Mouse (Mus musculus) T-cell, adult 2 months (primary cell): ENCODE measurements around the gene D10Jhu81e.
"Not testable (repeated sequence)": the region's sequence is repeated elsewhere in the genome, so short reads cannot be mapped to it uniquely, and the experiment has no call there.

Experiments used
- DNase-seq: peaks from one replicate; pipeline ENCODE4 v3.0.0; 2022; ENCODE audit warnings: low spot score

D10Jhu81e gene

DNA sequence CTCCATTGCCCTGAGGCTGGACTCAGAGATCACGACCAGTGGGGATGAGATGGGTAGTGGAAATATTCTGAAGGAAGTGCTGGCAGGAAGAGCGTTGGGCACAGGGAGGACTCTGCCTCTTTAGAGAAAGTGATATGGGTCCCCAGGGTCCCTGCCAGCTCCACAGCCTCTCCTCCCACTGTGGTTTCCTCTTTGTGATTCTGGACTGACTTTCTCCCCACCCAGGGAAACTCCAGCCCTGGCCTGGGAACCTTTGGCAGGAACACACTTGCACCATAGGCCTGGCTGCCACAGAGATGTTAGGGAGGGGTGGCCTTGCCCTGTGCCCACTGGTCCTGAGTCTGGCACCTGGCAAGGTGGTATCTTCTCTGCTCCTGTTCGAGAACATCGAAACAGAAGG lies 39.6 kb downstream of the D10Jhu81e start:
- no peak for DNase-seq

DNA sequence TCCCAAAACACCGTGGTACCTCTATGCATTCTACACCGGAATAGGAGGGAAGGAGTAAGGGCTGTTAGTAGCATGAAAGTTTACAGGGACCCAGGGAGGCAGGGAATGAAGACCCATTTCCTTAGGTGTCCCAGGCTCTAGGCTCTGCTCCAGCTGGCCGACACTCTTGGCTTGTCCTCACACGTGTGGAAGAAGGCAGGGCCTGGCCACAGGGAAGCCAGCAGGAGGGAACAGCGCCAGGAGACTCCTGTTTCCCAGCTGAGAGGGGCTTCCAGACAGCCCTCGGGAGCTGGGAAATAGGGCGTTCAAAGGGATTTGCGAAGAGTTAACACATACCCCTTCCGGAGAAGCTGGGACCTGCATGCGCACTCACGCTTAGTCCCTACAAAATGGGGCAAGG lies 40.2 kb downstream of the D10Jhu81e start:
- DNase-seq: no peak

DNA sequence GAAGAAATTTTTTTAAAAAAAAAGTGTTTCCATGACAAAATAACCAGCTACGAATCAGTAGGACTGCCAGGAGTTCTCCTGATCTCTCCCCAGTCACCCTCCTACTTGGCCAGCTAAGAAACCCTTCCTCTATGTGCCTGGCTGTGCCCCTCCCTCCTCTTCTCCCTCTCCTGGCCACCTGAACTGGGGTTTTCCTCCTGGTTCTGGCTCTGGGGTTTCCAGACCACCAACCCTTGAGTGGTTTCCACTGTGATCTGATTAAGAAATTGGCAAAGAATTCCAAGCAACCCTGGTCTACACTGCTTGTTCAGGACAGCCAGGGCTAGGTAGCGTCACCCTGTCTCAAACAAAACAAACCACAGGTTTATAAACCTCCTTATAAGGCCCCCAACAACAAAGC lies 40.9 kb downstream of the D10Jhu81e start:
- no peak for DNase-seq

DNA sequence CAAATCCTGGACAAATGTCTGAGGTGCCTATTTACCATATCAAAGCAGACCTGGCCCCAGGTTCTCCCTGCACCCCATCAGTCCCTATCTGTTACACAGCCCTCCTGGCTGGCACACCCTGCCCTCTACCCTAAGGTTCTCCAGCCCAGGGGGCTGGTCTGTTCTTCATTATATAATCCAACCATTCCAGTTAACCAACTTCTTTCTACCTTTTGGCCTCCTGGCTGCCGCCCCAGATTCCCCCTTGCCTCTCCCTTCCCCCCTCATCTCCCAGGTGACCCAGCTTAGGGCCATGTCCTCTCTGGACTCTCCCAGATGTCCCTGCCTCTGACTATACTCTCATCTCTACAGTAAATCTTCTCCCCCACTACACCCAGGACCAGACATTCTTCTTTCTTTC lies 41.7 kb downstream of the D10Jhu81e start:
- DNase-seq: no peak

DNA sequence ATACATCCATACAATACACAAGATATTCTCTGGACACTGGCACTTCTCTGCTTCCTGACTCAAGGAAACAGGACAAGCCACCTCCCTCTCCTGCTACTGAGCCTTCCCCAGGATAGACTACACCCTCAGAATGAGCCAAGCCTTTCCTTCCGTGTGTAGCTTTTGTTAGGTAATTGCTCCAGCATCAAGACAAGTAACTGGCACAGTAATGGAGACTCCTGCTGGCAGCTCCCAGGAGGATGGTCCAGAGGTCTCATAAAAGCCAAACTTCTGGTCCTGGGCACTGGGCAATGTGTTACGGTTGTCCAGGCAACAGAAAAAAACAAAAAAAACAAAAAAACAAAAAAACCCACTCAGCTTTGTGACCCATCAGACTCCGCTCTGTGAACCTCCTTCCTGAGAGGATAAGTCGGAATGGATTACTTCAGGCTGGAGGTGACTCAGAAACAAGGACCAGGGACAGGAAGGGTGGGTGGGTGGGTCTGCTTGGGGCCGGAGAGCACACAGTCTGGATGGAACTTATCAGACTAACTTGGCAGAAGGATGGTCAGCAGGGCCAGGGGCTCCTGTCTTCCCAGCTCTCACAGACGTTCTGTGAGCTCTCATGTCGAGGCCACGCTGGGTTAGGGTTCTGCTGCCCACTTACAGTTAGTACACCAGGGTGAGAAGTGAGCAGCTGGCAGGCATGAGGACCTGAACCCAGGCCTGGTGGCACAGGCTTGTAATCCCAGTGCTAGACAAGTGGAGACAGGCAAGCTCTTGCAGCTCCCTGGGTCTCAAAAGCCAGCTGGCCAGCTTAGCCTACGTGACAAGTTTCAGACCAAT lies 42.3 kb downstream of the D10Jhu81e start:
- DNase-seq: no peak

GRCm38 (mm10) chr10:78126311-78126710 lies 43.3 kb downstream of the D10Jhu81e start:
- DNase-seq: no peak

DNA sequence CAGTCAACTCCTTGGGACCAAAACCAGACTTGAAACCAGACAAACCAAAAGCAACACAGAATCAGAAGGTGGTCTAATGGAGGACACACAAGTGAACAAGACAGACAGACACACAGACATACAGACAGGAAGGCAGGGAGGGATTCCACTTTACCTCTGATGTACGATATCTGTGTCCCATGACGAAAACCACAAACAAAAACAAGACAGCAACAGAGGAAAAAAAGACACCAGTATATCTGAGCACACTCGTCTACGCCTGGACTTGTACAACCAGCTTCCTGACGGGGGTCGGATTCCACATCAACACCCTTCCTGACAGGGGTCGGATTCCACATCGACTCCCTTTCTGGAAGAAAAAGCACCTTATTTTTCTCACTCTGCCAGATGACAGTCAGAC lies 44.5 kb downstream of the D10Jhu81e start:
- DNase-seq: peak; percentile 48

DNA sequence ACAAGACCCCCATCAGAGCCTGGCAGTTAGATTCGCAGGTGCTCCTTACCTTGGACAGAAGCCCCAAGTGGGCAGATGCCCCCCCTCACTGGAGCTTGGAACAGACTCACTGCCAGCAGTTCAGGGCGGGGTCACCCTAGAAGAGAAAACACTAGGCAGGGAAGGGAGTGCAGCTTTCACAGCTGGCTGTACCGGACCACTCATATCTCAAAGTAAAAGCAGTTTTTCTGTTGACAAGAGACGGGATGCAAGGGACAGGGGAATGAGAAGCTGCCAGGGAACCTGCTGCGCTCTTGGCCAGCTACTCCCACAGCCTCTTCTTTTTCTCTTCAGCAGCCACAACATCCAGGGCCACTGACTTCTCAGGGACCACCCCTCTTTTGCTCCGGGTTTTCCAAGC lies 45.4 kb downstream of the D10Jhu81e start:
- not testable (repeated sequence) for DNase-seq

- DNase-seq: no peak
Observed at GRCm38 (mm10) chr10:78119422-78119821, 50.2 kb downstream of the D10Jhu81e start.

- DNase-seq: no peak
Observed at GRCm38 (mm10) chr10:78115153-78115552, 54.4 kb downstream of the D10Jhu81e start.

- no peak for DNase-seq
Observed at GRCm38 (mm10) chr10:78114521-78115092, 55.0 kb downstream of the D10Jhu81e start.
